Mouse (Mus musculus) kidney, adult 2 months (tissue): ENCODE results near the gene Nfam1. TPM values are rescaled to one million over a fixed set of nuclear protein-coding genes. Genes with fewer than 3 reads are reported as not detected.
"Not testable (repeated sequence)": the region's sequence is repeated elsewhere in the genome, so short reads cannot be mapped to it uniquely, and the experiment has no call there.

ENCODE experiments used
- DNase-seq: peaks from one replicate; pipeline ENCODE4 v3.0.0; 2021
- H3K27ac ChIP-seq: fragments of 200-500 bp; 2 replicates; pipeline ENCODE4 v1.5.1; 2012; ENCODE audit warnings: low read depth, low read length, control low read depth, inconsistent platforms; ENCODE audit not compliant: insufficient read depth
- H3K27me3 ChIP-seq: fragments of 200-500 bp; replicated peaks from 2 replicates; pipeline ENCODE4 v1.6.1; 2012; ENCODE audit warnings: mild to moderate bottlenecking, moderate library complexity, low read length, inconsistent platforms; ENCODE audit not compliant: control insufficient read depth, insufficient read depth
- H3K36me3 ChIP-seq: fragments of 200-500 bp; 2 replicates; pipeline ENCODE4 v1.6.1; 2012; ENCODE audit warnings: mild to moderate bottlenecking, moderate library complexity, low read length, inconsistent platforms; ENCODE audit not compliant: control insufficient read depth, insufficient read depth
- H3K4me1 ChIP-seq: fragments of 200-500 bp; 2 replicates; pipeline ENCODE4 v1.6.1; 2011; ENCODE audit warnings: low read length; ENCODE audit not compliant: control insufficient read depth, insufficient read depth
- H3K4me3 ChIP-seq: fragments of 200-500 bp; 2 replicates; pipeline ENCODE4 v1.5.1; 2011; ENCODE audit warnings: mild to moderate bottlenecking, low read depth, low read length, control low read depth; ENCODE audit not compliant: insufficient read depth
- CTCF ChIP-seq: fragments of 200-500 bp; conservative IDR thresholded peaks from 2 replicates; pipeline ENCODE4 v1.5.1; 2011; ENCODE audit warnings: low read depth, mild to moderate bottlenecking, control low read depth, low read length, moderate library complexity, mixed read lengths; ENCODE audit not compliant: insufficient read depth, insufficient read length
- POLR2A ChIP-seq: fragments of 200-500 bp; IDR thresholded peaks from one replicate; pipeline ENCODE4 v1.6.1; 2011; ENCODE audit warnings: low read depth, low read length, control low read depth
- WGBS: fragments of 180-500 bp; shearing (Covaris S2); methylation state at CpG from one replicate; pipeline ENCODE4 v1.1.7; 2018; 5-methylcytosine and 5-hydroxymethylcytosine counted together
- polyA plus RNA-seq: library from polyadenylated mRNA; depleted of rRNA; stranded (reverse); fragments of >200 nt; gene quantifications from 2 replicates; pipeline ENCODE4 v1.2.3, GENCODE M21; 2012; rRNA removed

Gene Nfam1
- polyA plus RNA-seq = 2.2 and 2.9 TPM in 2 replicates

DNA sequence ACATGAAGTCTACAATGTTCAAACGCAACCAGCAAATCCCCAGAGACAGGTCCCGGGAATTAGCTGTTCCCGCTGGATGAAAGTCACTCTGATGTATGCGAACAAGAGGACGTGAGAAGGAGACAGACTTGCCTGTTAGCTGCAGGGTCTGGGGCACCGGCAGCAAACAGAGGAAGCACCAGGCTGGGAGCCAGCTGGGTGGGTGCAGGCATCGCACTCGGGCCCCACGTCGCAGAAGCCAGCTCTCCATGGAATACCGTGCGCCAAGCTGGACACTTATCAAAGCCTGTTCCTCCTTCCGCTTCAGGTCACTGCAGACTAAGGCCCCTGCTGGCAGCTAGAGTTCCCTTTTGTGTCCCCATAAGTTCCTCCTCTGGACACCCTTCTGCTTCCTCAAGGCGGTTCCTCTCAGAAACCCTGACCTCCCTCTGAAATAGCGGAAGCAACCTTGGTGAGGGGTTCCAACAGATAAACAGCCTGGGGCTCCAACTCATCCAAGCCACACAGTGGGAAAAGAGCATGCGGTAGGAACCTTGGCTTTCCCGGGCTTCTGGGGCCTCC is at the start of gene Nfam1:
Gene Nfam1 (minus strand): TSS at position 326 of the 561 bp plus-strand sequence.
- WGBS = 54% methylated on average over 17 of the region's 17 CpGs
- TF ChIP-seq POLR2A = no peak
- TF ChIP-seq CTCF = no peak
- H3K27ac ChIP-seq = no peak within 1 kb of the TSS
- H3K36me3 ChIP-seq = no peaks in the 10 kb centered on the region
- no peaks in the 10 kb centered on the region for H3K4me1 ChIP-seq
- peak; percentile 52 for DNase-seq
- H3K4me3 ChIP-seq = peak within 1 kb of the TSS; percentile 9; the same call in 1 of the 2 replicates
- H3K27me3 ChIP-seq = no peaks in the 10 kb centered on the region

DNA sequence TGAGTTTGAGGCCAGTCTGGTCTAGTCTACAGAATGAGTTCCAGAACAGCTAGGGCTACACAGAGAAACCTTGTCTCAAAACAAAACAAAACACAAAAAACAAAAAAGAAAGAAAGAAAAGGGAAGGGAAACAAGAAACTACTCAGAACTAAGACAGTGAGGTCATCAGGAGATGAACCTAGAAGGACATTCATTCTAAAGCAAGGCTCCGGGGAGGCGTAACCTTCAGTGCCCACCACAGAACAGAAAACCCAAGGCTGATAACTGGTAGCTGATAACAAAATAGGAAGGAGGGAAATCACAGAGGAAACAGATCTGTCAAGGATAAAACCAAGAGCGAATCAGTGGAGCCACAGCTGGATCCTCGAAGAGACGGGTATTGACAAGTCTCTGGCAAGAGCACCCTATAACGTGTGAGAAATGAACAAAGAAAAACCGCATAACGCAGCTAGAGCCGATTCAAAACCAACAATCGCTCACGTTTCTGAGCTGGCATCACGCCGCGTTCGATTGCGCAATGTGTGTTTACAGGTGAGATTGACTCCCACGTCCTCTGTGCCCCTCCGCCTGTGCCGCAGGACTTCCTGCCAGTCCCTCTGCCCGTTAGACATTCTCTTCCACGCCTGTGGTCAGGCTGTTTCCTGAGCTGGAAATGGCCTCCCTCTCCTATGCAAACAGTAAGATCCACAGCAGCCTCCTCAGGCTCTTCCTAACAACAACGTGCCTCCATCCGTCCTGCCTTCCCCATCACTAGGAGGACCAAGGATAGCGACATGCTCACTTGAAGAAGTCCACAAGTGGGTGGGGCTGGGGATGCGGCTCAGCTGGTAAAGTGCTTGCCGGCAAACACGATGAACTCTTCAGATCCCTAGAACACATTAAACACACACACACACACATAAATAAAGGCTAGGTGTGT is 42.8 kb upstream of the Nfam1 start:
- no peaks in the 10 kb centered on the region for H3K27me3 ChIP-seq
- WGBS = 61% methylated on average over 27 of the region's 27 CpGs
- no peak for DNase-seq
- H3K4me1 ChIP-seq = peaks cover 3% of the 10 kb centered on the region; the same call in 1 of the 2 replicates
- TF ChIP-seq CTCF (no peak), POLR2A (no peak)
- H3K27ac ChIP-seq = no peak overlapping the region
- no peak overlapping the region for H3K4me3 ChIP-seq
- H3K36me3 ChIP-seq = no peaks in the 10 kb centered on the region

GRCm38 (mm10) chr15:83074179-83074578 is 41.1 kb upstream of the Nfam1 start:
- H3K27ac ChIP-seq = no peak overlapping the region
- TF ChIP-seq CTCF (no peak), POLR2A (no peak)
- WGBS = 61% methylated on average over 4 of the region's 4 CpGs
- no peaks in the 10 kb centered on the region for H3K27me3 ChIP-seq
- DNase-seq = peak; percentile 93
- no peak overlapping the region for H3K4me3 ChIP-seq
- no peaks in the 10 kb centered on the region for H3K36me3 ChIP-seq
- H3K4me1 ChIP-seq = peaks cover 3% of the 10 kb centered on the region; the same call in 1 of the 2 replicates

DNA sequence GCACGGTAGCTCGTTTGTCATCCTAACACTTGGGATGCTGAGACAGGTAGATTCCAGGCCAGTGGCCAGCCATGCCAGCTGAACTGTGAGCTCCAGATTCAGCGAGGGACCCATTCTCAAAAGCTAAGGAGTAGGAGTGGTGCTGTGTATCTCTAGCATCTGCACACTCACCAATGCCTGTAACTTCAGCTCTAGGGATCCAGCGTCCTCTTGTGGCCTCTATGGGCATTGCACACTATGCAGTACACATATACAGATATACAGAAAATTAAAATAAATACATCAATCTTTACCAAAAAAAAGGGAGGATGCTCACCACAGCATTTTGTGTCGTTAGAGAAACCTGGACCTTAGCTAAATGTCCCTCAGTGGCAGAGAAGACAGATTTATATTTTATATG is 38.6 kb upstream of the Nfam1 start:
- no peak for DNase-seq
- Histone ChIP-seq H3K36me3 (no peaks in the 10 kb centered on the region), H3K27ac (no peak overlapping the region), H3K4me1 (peaks cover 3% of the 10 kb centered on the region; the same call in 1 of the 2 replicates), H3K27me3 (no peaks in the 10 kb centered on the region), H3K4me3 (no peak overlapping the region)
- 88% methylated on average over 5 of the region's 5 CpGs for WGBS
- TF ChIP-seq CTCF = no peak
- no peak for TF ChIP-seq POLR2A

GRCm38 (mm10) chr15:83070942-83071341 is 37.8 kb upstream of the Nfam1 start:
- TF ChIP-seq POLR2A (no peak), CTCF (no peak)
- DNase-seq = peak; percentile 83
- H3K36me3 ChIP-seq = no peaks in the 10 kb centered on the region
- peaks cover 3% of the 10 kb centered on the region; the same call in 1 of the 2 replicates for H3K4me1 ChIP-seq
- 36% methylated on average over 3 of the region's 3 CpGs for WGBS
- no peaks in the 10 kb centered on the region for H3K27me3 ChIP-seq
- no peak overlapping the region for H3K27ac ChIP-seq
- H3K4me3 ChIP-seq = no peak overlapping the region

DNA sequence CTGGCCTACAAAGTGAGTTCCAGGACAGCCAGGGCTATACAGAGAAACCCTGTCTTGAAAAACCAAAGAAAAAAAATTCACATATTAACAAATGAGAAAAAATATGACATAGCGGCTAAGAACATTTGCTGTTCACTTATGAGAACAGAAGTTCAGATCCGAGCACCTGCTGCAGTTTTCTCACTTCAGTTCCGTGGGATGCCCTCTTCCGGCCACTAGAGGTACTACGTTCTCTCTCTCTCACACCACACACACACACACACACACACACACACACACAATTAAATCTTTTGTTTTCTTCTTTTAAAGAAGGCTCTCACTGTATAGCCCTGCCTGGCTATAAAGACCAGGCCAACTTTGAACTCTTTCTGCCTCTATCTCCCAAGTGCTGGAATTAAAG is 35.2 kb upstream of the Nfam1 start:
- no peaks in the 10 kb centered on the region; the same call in 1 of the 2 replicates for H3K4me1 ChIP-seq
- H3K27ac ChIP-seq = no peak overlapping the region
- no peak overlapping the region for H3K4me3 ChIP-seq
- WGBS = over 99% methylated on average over 5 of the region's 5 CpGs
- no peak for DNase-seq
- H3K27me3 ChIP-seq = no peaks in the 10 kb centered on the region
- H3K36me3 ChIP-seq = no peaks in the 10 kb centered on the region
- TF ChIP-seq POLR2A (no peak), CTCF (no peak)

DNA sequence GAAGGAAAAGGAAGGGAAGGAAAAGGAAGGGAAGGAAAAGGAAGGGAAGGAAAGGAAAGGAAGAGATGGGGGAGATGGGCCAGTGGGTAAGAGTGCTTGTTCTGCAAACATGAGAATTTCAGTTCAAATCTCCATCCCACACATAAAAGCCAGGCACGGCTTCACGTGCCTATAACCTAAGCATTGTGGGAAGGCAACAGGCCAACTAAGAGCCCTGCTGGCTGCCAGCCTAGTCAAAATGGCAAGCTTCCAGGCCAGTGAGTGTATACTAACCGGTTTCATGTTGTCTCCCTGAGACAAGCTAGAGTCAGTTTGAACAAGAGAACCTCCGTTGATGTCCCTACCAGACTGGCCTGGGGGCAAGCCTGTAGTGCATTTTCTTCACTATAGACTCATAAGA is 32.4 kb upstream of the Nfam1 start:
- 17% methylated on average over 4 of the region's 4 CpGs for WGBS
- H3K4me1 ChIP-seq = no peaks in the 10 kb centered on the region; the same call in 1 of the 2 replicates
- no peaks in the 10 kb centered on the region for H3K36me3 ChIP-seq
- no peaks in the 10 kb centered on the region for H3K27me3 ChIP-seq
- H3K27ac ChIP-seq = no peak overlapping the region
- no peak overlapping the region for H3K4me3 ChIP-seq
- peak; percentile 89 for DNase-seq
- TF ChIP-seq CTCF = no peak
- no peak for TF ChIP-seq POLR2A

GRCm38 (mm10) chr15:83062582-83062981 is 29.5 kb upstream of the Nfam1 start:
- 89% methylated on average over 2 of the region's 2 CpGs for WGBS
- not testable (repeated sequence) for H3K36me3 ChIP-seq, DNase-seq, H3K4me3 ChIP-seq, H3K4me1 ChIP-seq, H3K27me3 ChIP-seq, H3K27ac ChIP-seq
